Mouse (Mus musculus) ES-Bruce4 (cell line): ENCODE data around the gene Aloxe3.

Source experiments
- CTCF ChIP-seq: IDR thresholded peaks from one replicate; pipeline ENCODE4 v1.8.1; 2011; ENCODE audit warnings: low read depth, low read length
- POLR2A ChIP-seq: IDR thresholded peaks from one replicate; pipeline ENCODE4 v1.8.1; 2011; ENCODE audit warnings: low read length; ENCODE audit not compliant: insufficient read depth

GRCm38 (mm10) chr11:69088103-69088855 lies 37.4 kb upstream of the Aloxe3 start, which contains the start of gene Vamp2:
- peak; percentile 12 for TF ChIP-seq POLR2A
- TF ChIP-seq CTCF: no peak
